Mouse (Mus musculus) left cerebral cortex, postnatal 14 days (tissue): ENCODE measurements around the gene Rexo4. TPM values are rescaled to one million over a fixed set of nuclear protein-coding genes. Genes with fewer than 3 reads are reported as not detected.
A peak's percentile ranks its signal among the peaks of the same experiment; 100 is the strongest.

ENCODE experiments used
- DNase-seq, 2 experiments: peaks; one replicate each; pipeline ENCODE4 v3.0.0; 2021 to 2022; ENCODE audit warnings: low spot score in 2 of 2, mixed read lengths in 1 of 2
- intact Hi-C: fragments of 180-260 bp; cut with DNase I; formaldehyde crosslinking; loops from one replicate; pipeline ENCODE4 v1.15.1; 2025
- long read RNA-seq, 2 experiments: library from polyadenylated mRNA; stranded (forward); transcript quantifications; one replicate each; pipeline ENCODE4 v2.0.0; 2021
- total RNA-seq, 2 experiments: library from RNA; stranded (reverse); gene quantifications; 2 replicates each; pipeline ENCODE4 v1.2.3; 2021

Gene Rexo4
- total RNA-seq = 10 to 100 TPM; 49.8 to 58.4 TPM
- long read RNA-seq, experiment 1, transcript Rexo4-201 (8 exons, 2,281 nt) = major isoform, 32 of 49 reads
- long read RNA-seq, experiment 1, partial matches to known transcripts = 3 of 49 reads
- long read RNA-seq, experiment 1, other reads (novel, unspliced or antisense) = 14 of 49 reads
- long read RNA-seq, experiment 2, transcript Rexo4-201 (8 exons, 2,281 nt) = major isoform, 37 of 47 reads
- long read RNA-seq, experiment 2, partial matches to known transcripts = 1 of 47 reads
- long read RNA-seq, experiment 2, other reads (novel, unspliced or antisense) = 7 of 47 reads

GRCm38 (mm10) chr2:26963923-26964723 is at the start of gene Rexo4:
Rexo4 (minus strand) TSS chr2:26964386.
- intact Hi-C loops = loop anchor here (1.0 to 5.0 kb wide), 2 partner anchors 45 to 47 kb away; partner anchors contain the start of genes Cacfd1, Surf1 and Surf2

GRCm38 (mm10) chr2:27009714-27010244 is 45.6 kb upstream of the Rexo4 start, which contains the start of gene Cacfd1:
Cacfd1 (plus strand) TSS chr2:27009926.
- intact Hi-C loops = loop anchor here (1.0 kb wide), 1 partner anchor 45 kb away; the partner anchor contains the start of gene Rexo4
- DNase-seq = peak; percentile 81 to 82

More at GRCm38 (mm10) chr2:26963923-26964723, at the start of gene Rexo4:
- peak; percentile 96 for DNase-seq

- DNase-seq = no peak
- intact Hi-C loops = no loop called here
Observed at GRCm38 (mm10) chr2:27007701-27008100, 43.5 kb upstream of the Rexo4 start.

GRCm38 (mm10) chr2:27006255-27006654 is 42.1 kb upstream of the Rexo4 start:
- DNase-seq = peak; percentile 35 to 58
- intact Hi-C loops = no loop called here

- DNase-seq = no peak
- intact Hi-C loops = no loop called here
Observed at GRCm38 (mm10) chr2:26997993-26998392, 33.8 kb upstream of the Rexo4 start.

- DNase-seq = no peak
- intact Hi-C loops = no loop called here
Observed at GRCm38 (mm10) chr2:26997498-26997897, 33.3 kb upstream of the Rexo4 start.

- intact Hi-C loops = no loop called here
- no peak for DNase-seq
Observed at GRCm38 (mm10) chr2:26993936-26994335, 29.8 kb upstream of the Rexo4 start.

- no peak for DNase-seq
- intact Hi-C loops = no loop called here
Observed at GRCm38 (mm10) chr2:26984640-26985039, 20.5 kb upstream of the Rexo4 start.

GRCm38 (mm10) chr2:26984179-26984578 is 20.0 kb upstream of the Rexo4 start:
- no peak for DNase-seq
- intact Hi-C loops = no loop called here

GRCm38 (mm10) chr2:26980361-26980760 is 16.2 kb upstream of the Rexo4 start:
- DNase-seq = no peak

GRCm38 (mm10) chr2:26973960-26974359 is 9.8 kb upstream of the Rexo4 start:
- no peak for DNase-seq
- intact Hi-C loops = no loop called here

More at GRCm38 (mm10) chr2:26980361-26980760, 16.2 kb upstream of the Rexo4 start:
- intact Hi-C loops = no loop called here

- intact Hi-C loops = no loop called here
- no peak for DNase-seq
Observed at GRCm38 (mm10) chr2:26973116-26973515, 8.9 kb upstream of the Rexo4 start, which contains the start of gene Adamts13. Adamts13 (plus strand) TSS chr2:26973416.

GRCm38 (mm10) chr2:26967262-26967661 is 3.1 kb upstream of the Rexo4 start:
- intact Hi-C loops = no loop called here

GRCm38 (mm10) chr2:26964724-26965370 is 661 bp upstream of the Rexo4 start:
- intact Hi-C loops = loop anchor here (1.0 to 5.0 kb wide), 2 partner anchors 44 to 48 kb away; partner anchors contain the start of genes Cacfd1, Surf1 and Surf2
- no peak for DNase-seq

More at GRCm38 (mm10) chr2:26967262-26967661, 3.1 kb upstream of the Rexo4 start:
- no peak for DNase-seq

- peak in 1 of 2 experiments; percentile 28 for DNase-seq
- intact Hi-C loops = loop anchor here (5.0 kb wide), 1 partner anchor 43 kb away; the partner anchor contains the start of genes Surf1 and Surf2
Observed at GRCm38 (mm10) chr2:26960756-26961155, 3.4 kb downstream of the Rexo4 start.

GRCm38 (mm10) chr2:26957488-26957859 is 6.7 kb downstream of the Rexo4 start:
- no peak for DNase-seq
- intact Hi-C loops = no loop called here

GRCm38 (mm10) chr2:26956811-26957487 is 7.2 kb downstream of the Rexo4 start:
- intact Hi-C loops = no loop called here
- no peak for DNase-seq

GRCm38 (mm10) chr2:26954735-26955395 is 9.3 kb downstream of the Rexo4 start:
- intact Hi-C loops = no loop called here
- no peak for DNase-seq
